Mouse (Mus musculus) midbrain, embryonic 12.5 days (tissue): ENCODE measurements around the gene Prkar2b. TPM values are rescaled to one million over a fixed set of nuclear protein-coding genes. Genes with fewer than 3 reads are reported as not detected.

Experiments used
- ATAC-seq: fragments of 200-750 bp; cut with Nextera tagmentation; 2 replicates; pipeline ENCODE4 v1.8.0; 2017; ENCODE audit warnings: low read depth, moderate TSS enrichment, moderate library complexity; ENCODE audit not compliant: low FRiP score
- H3K27ac ChIP-seq: fragments of 300-500 bp; sonication (generic); replicated peaks from 2 replicates; pipeline ENCODE4 v1.5.1; 2016; ENCODE audit warnings: mild to moderate bottlenecking
- H3K27me3 ChIP-seq: fragments of 300-500 bp; sonication (generic); 2 replicates; pipeline ENCODE4 v1.6.1; 2016; ENCODE audit warnings: mild to moderate bottlenecking
- H3K36me3 ChIP-seq: fragments of 300-500 bp; sonication (generic); 2 replicates; pipeline ENCODE4 v1.6.1; 2016
- H3K4me1 ChIP-seq: fragments of 300-500 bp; sonication (generic); 2 replicates; pipeline ENCODE4 v1.6.1; 2016
- H3K4me2 ChIP-seq: fragments of 300-500 bp; sonication (generic); replicated peaks from 2 replicates; pipeline ENCODE4 v1.6.1; 2016; ENCODE audit warnings: mild to moderate bottlenecking, moderate library complexity
- H3K4me3 ChIP-seq: fragments of 300-500 bp; sonication (generic); 2 replicates; pipeline ENCODE4 v1.5.1; 2016; ENCODE audit warnings: mild to moderate bottlenecking
- H3K9ac ChIP-seq: fragments of 300-500 bp; sonication (generic); replicated peaks from 2 replicates; pipeline ENCODE4 v1.6.1; 2016; ENCODE audit warnings: mild to moderate bottlenecking, moderate library complexity
- H3K9me3 ChIP-seq: fragments of 300-500 bp; sonication (generic); 2 replicates; pipeline ENCODE4 v1.6.1; 2016; ENCODE audit warnings: mild to moderate bottlenecking
- WGBS: fragments of 180-500 bp; shearing (Covaris S2); methylation state at CpG from one replicate; pipeline ENCODE4 v1.1.7; 2016; 5-methylcytosine and 5-hydroxymethylcytosine counted together
- polyA plus RNA-seq: library from polyadenylated mRNA; unstranded; fragments of >200 nt; fragmentation: Nextera tagmentation; extraction: Ambion mirVana; gene quantifications from 2 replicates; pipeline ENCODE4 v1.2.1, GENCODE M21; 2016

The Prkar2b gene
- polyA plus RNA-seq, 1 experiment from 2014 or later = 77.8 TPM

GRCm38 (mm10) chr12:31949759-31950658 lies 111.1 kb downstream of the Prkar2b start, which contains the start of gene Hbp1:
Gene Hbp1 (minus strand): TSS chr12:31950535.
- H3K36me3 ChIP-seq = no peaks in the 10 kb centered on the region
- no peaks in the 10 kb centered on the region for H3K4me1 ChIP-seq
- H3K9ac ChIP-seq = peak within 1 kb of the TSS; percentile 91
- peak within 1 kb of the TSS; percentile 92 for H3K4me3 ChIP-seq
- peak within 1 kb of the TSS; percentile 68 for H3K4me2 ChIP-seq
- under 1% methylated on average over 58 of the region's 71 CpGs for WGBS
- peak; percentile 93 for ATAC-seq
- no peaks in the 10 kb centered on the region for H3K27me3 ChIP-seq
- peak within 1 kb of the TSS; percentile 99 for H3K27ac ChIP-seq
- no peaks in the 10 kb centered on the region for H3K9me3 ChIP-seq

GRCm38 (mm10) chr12:31949193-31949741 lies 111.8 kb downstream of the Prkar2b start:
- Histone ChIP-seq H3K4me2 (peak overlapping the region; percentile 55), H3K9me3 (no peaks in the 10 kb centered on the region), H3K9ac (peak overlapping the region; percentile 91), H3K4me3 (peak overlapping the region; percentile 92), H3K4me1 (no peaks in the 10 kb centered on the region), H3K27me3 (no peaks in the 10 kb centered on the region), H3K36me3 (no peaks in the 10 kb centered on the region), H3K27ac (peak overlapping the region; percentile 99)
- peak; percentile 85 for ATAC-seq
- WGBS = under 1% methylated on average over 56 of the region's 58 CpGs

- Histone ChIP-seq H3K9me3 (no peaks in the 10 kb centered on the region), H3K9ac (peak overlapping the region; percentile 91), H3K4me2 (peak overlapping the region; percentile 55), H3K4me3 (peak overlapping the region; percentile 92), H3K36me3 (peaks cover 4% of the 10 kb centered on the region), H3K27me3 (no peaks in the 10 kb centered on the region), H3K27ac (peak overlapping the region; percentile 99), H3K4me1 (no peaks in the 10 kb centered on the region)
- 19% methylated on average over 7 of the region's 7 CpGs for WGBS
- ATAC-seq = no peak
Measured at GRCm38 (mm10) chr12:31948101-31949000, 112.7 kb downstream of the Prkar2b start.

- Histone ChIP-seq H3K9me3 (no peaks in the 10 kb centered on the region), H3K4me1 (no peaks in the 10 kb centered on the region), H3K4me2 (no peak overlapping the region), H3K27ac (no peak overlapping the region), H3K36me3 (peaks cover 13% of the 10 kb centered on the region), H3K4me3 (no peak overlapping the region), H3K9ac (no peak overlapping the region), H3K27me3 (no peaks in the 10 kb centered on the region)
- no peak for ATAC-seq
- WGBS = 94% methylated on average over 5 of the region's 5 CpGs
Measured at GRCm38 (mm10) chr12:31947476-31947875, 113.6 kb downstream of the Prkar2b start.

GRCm38 (mm10) chr12:31944405-31944804 lies 116.7 kb downstream of the Prkar2b start:
- H3K4me1 ChIP-seq = no peaks in the 10 kb centered on the region
- H3K27ac ChIP-seq = no peak overlapping the region
- no peak overlapping the region for H3K4me3 ChIP-seq
- H3K9ac ChIP-seq = no peak overlapping the region
- no peaks in the 10 kb centered on the region for H3K27me3 ChIP-seq
- 96% methylated on average over 2 of the region's 2 CpGs for WGBS
- H3K9me3 ChIP-seq = no peaks in the 10 kb centered on the region
- peaks cover 31% of the 10 kb centered on the region for H3K36me3 ChIP-seq
- no peak for ATAC-seq
- no peak overlapping the region for H3K4me2 ChIP-seq

- peaks cover 44% of the 10 kb centered on the region for H3K36me3 ChIP-seq
- no peak overlapping the region for H3K4me3 ChIP-seq
- no peaks in the 10 kb centered on the region for H3K9me3 ChIP-seq
- no peak overlapping the region for H3K9ac ChIP-seq
- H3K27me3 ChIP-seq = no peaks in the 10 kb centered on the region
- H3K27ac ChIP-seq = no peak overlapping the region
- ATAC-seq = no peak
- no peaks in the 10 kb centered on the region for H3K4me1 ChIP-seq
- H3K4me2 ChIP-seq = no peak overlapping the region
- WGBS = 92% methylated on average over 4 of the region's 4 CpGs
Measured at GRCm38 (mm10) chr12:31943020-31943654, 118.0 kb downstream of the Prkar2b start.

- Histone ChIP-seq H3K36me3 (peaks cover 73% of the 10 kb centered on the region), H3K27ac (no peak overlapping the region), H3K9ac (no peak overlapping the region), H3K9me3 (no peaks in the 10 kb centered on the region), H3K27me3 (no peaks in the 10 kb centered on the region), H3K4me2 (no peak overlapping the region), H3K4me1 (no peaks in the 10 kb centered on the region), H3K4me3 (no peak overlapping the region)
- ATAC-seq = no peak
Measured at GRCm38 (mm10) chr12:31939026-31939425, 122.1 kb downstream of the Prkar2b start.

GRCm38 (mm10) chr12:31938391-31938997 lies 122.6 kb downstream of the Prkar2b start:
- Histone ChIP-seq H3K9me3 (no peaks in the 10 kb centered on the region), H3K9ac (no peak overlapping the region), H3K4me1 (no peaks in the 10 kb centered on the region), H3K27me3 (no peaks in the 10 kb centered on the region), H3K36me3 (peaks cover 70% of the 10 kb centered on the region), H3K27ac (no peak overlapping the region), H3K4me2 (no peak overlapping the region), H3K4me3 (no peak overlapping the region)
- ATAC-seq = no peak
- 89% methylated on average over 4 of the region's 4 CpGs for WGBS

- Histone ChIP-seq H3K9me3 (no peaks in the 10 kb centered on the region), H3K4me3 (no peak overlapping the region), H3K27ac (no peak overlapping the region), H3K4me1 (no peaks in the 10 kb centered on the region), H3K27me3 (no peaks in the 10 kb centered on the region), H3K36me3 (peaks cover 69% of the 10 kb centered on the region), H3K9ac (no peak overlapping the region), H3K4me2 (no peak overlapping the region)
- no peak for ATAC-seq
- WGBS = 90% methylated on average over 3 of the region's 3 CpGs
Measured at GRCm38 (mm10) chr12:31937613-31938012, 123.5 kb downstream of the Prkar2b start.

- Histone ChIP-seq H3K9ac (no peak overlapping the region), H3K9me3 (no peaks in the 10 kb centered on the region), H3K4me3 (no peak overlapping the region), H3K4me1 (no peaks in the 10 kb centered on the region), H3K36me3 (peaks cover 73% of the 10 kb centered on the region), H3K27me3 (no peaks in the 10 kb centered on the region), H3K27ac (no peak overlapping the region), H3K4me2 (no peak overlapping the region)
- ATAC-seq = no peak
- 40% methylated on average over 6 of the region's 6 CpGs for WGBS
Measured at GRCm38 (mm10) chr12:31936657-31937300, 124.3 kb downstream of the Prkar2b start.

GRCm38 (mm10) chr12:31931818-31932217 lies 129.3 kb downstream of the Prkar2b start:
- Histone ChIP-seq H3K4me1 (no peaks in the 10 kb centered on the region), H3K27me3 (no peaks in the 10 kb centered on the region), H3K9ac (no peak overlapping the region), H3K4me2 (no peak overlapping the region), H3K4me3 (no peak overlapping the region), H3K9me3 (no peaks in the 10 kb centered on the region), H3K27ac (no peak overlapping the region), H3K36me3 (peaks cover 63% of the 10 kb centered on the region)
- no peak for ATAC-seq
- WGBS = 96% methylated on average over 3 of the region's 3 CpGs
